Mouse (Mus musculus): Measurements from ENCODE around the gene Hoxd11. TPM values are rescaled to one million over a fixed set of nuclear protein-coding genes. Genes with fewer than 3 reads are reported as not detected.

The Hoxd11 gene
- polyA plus RNA-seq, 1 experiment: not detected

- H3K4me3 ChIP-seq (ENCODE audit: insufficient read depth, low read depth, low read length): no peak overlapping the region
- H3K27ac ChIP-seq (replicated peaks; ENCODE audit: low read depth, low read length): no peak overlapping the region
- H3K4me1 ChIP-seq (ENCODE audit: control insufficient read depth, insufficient read depth, insufficient read length, low read length): no peaks in the 10 kb centered on the region
These were observed 20.5 kb upstream of the Hoxd11 start for GRCm38 (mm10) chr2:74658667-74659371.

GRCm38 (mm10) chr2:74659507-74660005 lies 19.8 kb upstream of the Hoxd11 start, which contains the start of gene Evx2:
TSS of gene Evx2 (minus strand) at chr2:74659557.
- Histone ChIP-seq H3K4me1 (ENCODE audit: control insufficient read depth, insufficient read depth, insufficient read length, low read length) (no peaks in the 10 kb centered on the region), H3K4me3 (ENCODE audit: insufficient read depth, low read depth, low read length) (no peak within 1 kb of the TSS), H3K27ac (replicated peaks; ENCODE audit: low read depth, low read length) (no peak within 1 kb of the TSS)

GRCm38 (mm10) chr2:74660421-74661375 lies 18.7 kb upstream of the Hoxd11 start:
- H3K27ac ChIP-seq (replicated peaks; ENCODE audit: low read depth, low read length): no peak overlapping the region
- H3K4me1 ChIP-seq (ENCODE audit: control insufficient read depth, insufficient read depth, insufficient read length, low read length): no peaks in the 10 kb centered on the region
- H3K4me3 ChIP-seq (ENCODE audit: insufficient read depth, low read depth, low read length): no peak overlapping the region

GRCm38 (mm10) chr2:74661685-74662084 lies 17.7 kb upstream of the Hoxd11 start:
- H3K4me1 ChIP-seq (ENCODE audit: control insufficient read depth, insufficient read depth, insufficient read length, low read length): no peaks in the 10 kb centered on the region
- H3K4me3 ChIP-seq (ENCODE audit: insufficient read depth, low read depth, low read length): no peak overlapping the region
- H3K27ac ChIP-seq (replicated peaks; ENCODE audit: low read depth, low read length): no peak overlapping the region

GRCm38 (mm10) chr2:74663291-74663925 lies 15.9 kb upstream of the Hoxd11 start:
- no peak overlapping the region for H3K4me3 ChIP-seq (ENCODE audit: insufficient read depth, low read depth, low read length)
- H3K4me1 ChIP-seq (ENCODE audit: control insufficient read depth, insufficient read depth, insufficient read length, low read length): no peaks in the 10 kb centered on the region
- H3K27ac ChIP-seq (replicated peaks; ENCODE audit: low read depth, low read length): no peak overlapping the region

DNA sequence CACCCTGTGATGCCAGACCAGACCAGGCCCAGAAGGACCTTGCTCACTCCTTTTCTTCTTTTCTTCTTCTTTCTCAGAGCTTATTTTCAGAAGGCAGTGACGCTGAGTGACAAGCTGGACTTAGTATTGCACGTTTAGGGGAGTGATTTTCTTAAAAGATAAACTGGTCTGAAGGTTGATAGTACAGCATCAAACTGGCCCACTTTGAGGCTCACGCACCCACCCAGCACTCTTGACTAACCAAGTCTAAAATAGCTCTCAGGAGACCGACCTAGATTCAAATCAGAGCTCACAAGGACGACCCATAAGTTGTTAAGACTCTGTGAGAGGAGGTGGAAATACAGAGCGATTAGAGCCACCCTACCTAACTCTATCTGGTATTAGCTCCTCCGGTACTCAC lies 12.9 kb upstream of the Hoxd11 start:
- no peak overlapping the region for H3K27ac ChIP-seq (replicated peaks; ENCODE audit: low read depth, low read length)
- no peaks in the 10 kb centered on the region for H3K4me1 ChIP-seq (ENCODE audit: control insufficient read depth, insufficient read depth, insufficient read length, low read length)
- H3K4me3 ChIP-seq (ENCODE audit: insufficient read depth, low read depth, low read length): no peak overlapping the region

DNA sequence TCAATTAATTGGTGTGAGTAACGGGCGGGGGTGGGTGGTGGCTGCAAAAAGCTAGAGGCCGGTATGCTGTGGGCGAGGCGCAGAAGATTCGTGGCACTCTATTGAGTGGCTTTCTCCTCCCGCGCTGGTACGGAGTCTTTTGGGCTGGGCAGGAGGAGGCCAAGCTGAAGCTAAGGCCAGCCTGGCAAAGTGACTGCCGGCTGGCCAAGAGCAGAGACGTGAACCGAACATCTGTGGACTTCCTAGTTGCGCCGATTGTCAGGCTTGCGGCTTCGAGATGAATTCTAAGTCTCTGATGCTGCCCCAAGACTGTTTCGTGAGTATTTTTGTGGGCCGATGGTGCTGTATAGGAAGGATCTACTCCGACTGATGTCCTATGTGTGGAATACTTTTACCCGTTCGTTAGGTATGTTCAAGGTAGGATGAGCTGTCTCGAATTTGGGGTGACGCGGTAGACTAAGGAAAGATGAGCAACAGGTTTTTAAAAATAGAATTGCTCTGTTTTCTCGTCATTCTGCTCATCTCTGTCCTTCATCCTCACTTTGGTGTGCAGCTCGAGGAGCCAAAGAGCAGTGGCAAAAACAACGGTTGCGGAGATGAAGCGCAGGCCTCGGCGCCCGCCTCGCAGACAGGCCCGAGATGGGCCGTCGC lies 12.0 kb upstream of the Hoxd11 start:
- no peaks in the 10 kb centered on the region for H3K4me1 ChIP-seq (ENCODE audit: control insufficient read depth, insufficient read depth, insufficient read length, low read length)
- no peak overlapping the region for H3K27ac ChIP-seq (replicated peaks; ENCODE audit: low read depth, low read length)
- no peak overlapping the region for H3K4me3 ChIP-seq (ENCODE audit: insufficient read depth, low read depth, low read length)

GRCm38 (mm10) chr2:74667842-74668357 lies 11.5 kb upstream of the Hoxd11 start, which contains the start of gene Hoxd13:
TSS of gene Hoxd13 (plus strand) at chr2:74668310.
- Histone ChIP-seq H3K27ac (replicated peaks; ENCODE audit: low read depth, low read length) (no peak within 1 kb of the TSS), H3K4me1 (ENCODE audit: control insufficient read depth, insufficient read depth, insufficient read length, low read length) (no peaks in the 10 kb centered on the region), H3K4me3 (ENCODE audit: insufficient read depth, low read depth, low read length) (peak within 1 kb of the TSS; percentile 41)

GRCm38 (mm10) chr2:74668370-74669229 lies 10.8 kb upstream of the Hoxd11 start:
- H3K4me3 ChIP-seq (ENCODE audit: insufficient read depth, low read depth, low read length): peak overlapping the region; percentile 41
- no peak overlapping the region for H3K27ac ChIP-seq (replicated peaks; ENCODE audit: low read depth, low read length)
- no peaks in the 10 kb centered on the region for H3K4me1 ChIP-seq (ENCODE audit: control insufficient read depth, insufficient read depth, insufficient read length, low read length)

DNA sequence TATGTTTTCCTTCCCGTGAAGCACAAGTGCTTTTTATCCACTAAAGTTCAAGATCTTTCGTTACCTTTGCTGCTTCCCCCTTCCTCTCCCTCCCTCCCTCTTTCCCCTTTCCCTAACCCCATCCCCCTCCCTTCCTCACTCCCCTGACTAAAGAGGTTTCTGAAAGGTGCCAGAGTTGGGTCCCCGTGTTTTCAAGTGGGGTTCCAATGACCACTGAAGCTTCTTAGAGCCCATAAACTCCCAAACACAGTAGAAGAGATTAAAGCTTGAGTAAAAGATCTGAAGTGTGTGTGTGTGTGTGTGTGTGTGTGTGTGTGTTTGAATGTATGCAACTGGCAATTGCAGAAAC lies 10.2 kb upstream of the Hoxd11 start:
- Histone ChIP-seq H3K27ac (replicated peaks; ENCODE audit: low read depth, low read length) (no peak overlapping the region), H3K4me3 (ENCODE audit: insufficient read depth, low read depth, low read length) (no peak overlapping the region), H3K4me1 (ENCODE audit: control insufficient read depth, insufficient read depth, insufficient read length, low read length) (no peaks in the 10 kb centered on the region)

- no peaks in the 10 kb centered on the region for H3K4me1 ChIP-seq (ENCODE audit: control insufficient read depth, insufficient read depth, insufficient read length, low read length)
- no peak overlapping the region for H3K4me3 ChIP-seq (ENCODE audit: insufficient read depth, low read depth, low read length)
- H3K27ac ChIP-seq (replicated peaks; ENCODE audit: low read depth, low read length): no peak overlapping the region
These were observed 9.6 kb upstream of the Hoxd11 start for GRCm38 (mm10) chr2:74669650-74670235.

GRCm38 (mm10) chr2:74670632-74671188 lies 8.6 kb upstream of the Hoxd11 start:
- Histone ChIP-seq H3K27ac (replicated peaks; ENCODE audit: low read depth, low read length) (no peak overlapping the region), H3K4me1 (ENCODE audit: control insufficient read depth, insufficient read depth, insufficient read length, low read length) (no peaks in the 10 kb centered on the region), H3K4me3 (ENCODE audit: insufficient read depth, low read depth, low read length) (no peak overlapping the region)

DNA sequence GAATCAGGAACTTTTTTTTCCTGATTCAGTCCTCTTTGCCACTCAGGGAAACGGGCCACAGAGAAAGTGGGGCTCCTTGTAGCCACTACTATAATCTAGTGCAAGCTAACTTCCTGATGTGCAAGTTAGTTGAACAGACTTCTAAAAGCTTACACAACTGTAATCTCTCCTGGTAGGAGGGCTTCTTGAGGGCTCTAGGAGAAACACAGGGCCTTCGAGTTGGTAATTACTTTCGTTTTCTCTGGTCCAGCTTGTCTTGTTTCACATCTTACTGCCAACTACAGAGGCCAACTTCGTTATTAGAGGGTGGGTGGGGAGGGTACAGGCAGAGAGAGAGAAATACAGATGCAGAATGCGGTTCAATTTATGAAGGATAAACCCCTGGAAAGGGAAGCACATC lies 7.5 kb upstream of the Hoxd11 start:
- Histone ChIP-seq H3K4me3 (ENCODE audit: insufficient read depth, low read depth, low read length) (no peak overlapping the region), H3K27ac (replicated peaks; ENCODE audit: low read depth, low read length) (no peak overlapping the region), H3K4me1 (ENCODE audit: control insufficient read depth, insufficient read depth, insufficient read length, low read length) (no peaks in the 10 kb centered on the region)
